Mouse (Mus musculus) thymus, adult 2 months (tissue): Measurements from ENCODE around the gene Cd96.

ENCODE experiments used
- CTCF ChIP-seq: fragments of 200-500 bp; IDR thresholded peaks from 2 replicates; pipeline ENCODE4 v1.5.1; 2012; ENCODE audit warnings: mild to moderate bottlenecking, control low read depth, low read length, moderate library complexity, borderline replicate concordance; ENCODE audit not compliant: control insufficient read depth, poor library complexity, insufficient read depth; ENCODE audit errors: extremely low read depth
- POLR2A ChIP-seq: fragments of 200-500 bp; IDR thresholded peaks from 2 replicates; pipeline ENCODE4 v1.6.1; 2012; ENCODE audit warnings: mild to moderate bottlenecking, low read length, control low read depth, moderate library complexity; ENCODE audit not compliant: control insufficient read depth, poor library complexity, insufficient read depth; ENCODE audit errors: extremely low read depth

- TF ChIP-seq CTCF (no peak), POLR2A (no peak)
Observed at GRCm38 (mm10) chr16:46036261-46036660, 83.8 kb downstream of the Cd96 start.
